Mouse (Mus musculus) cortical plate, adult 2 months (tissue): ENCODE measurements around the gene Npas3. TPM values are rescaled to one million over a fixed set of nuclear protein-coding genes. Genes with fewer than 3 reads are reported as not detected.

ENCODE experiments used
- H3K27ac ChIP-seq: fragments of 200-500 bp; 2 replicates; pipeline ENCODE4 v1.5.1; 2012; ENCODE audit warnings: low read length, control low read depth, inconsistent platforms; ENCODE audit not compliant: insufficient read depth
- H3K4me1 ChIP-seq: fragments of 200-500 bp; 2 replicates; pipeline ENCODE4 v1.6.1; 2011; ENCODE audit warnings: low read length; ENCODE audit not compliant: control insufficient read depth, insufficient read depth
- H3K4me3 ChIP-seq: fragments of 200-500 bp; 2 replicates; pipeline ENCODE4 v1.5.1; 2011; ENCODE audit warnings: mild to moderate bottlenecking, low read length, control low read depth; ENCODE audit not compliant: insufficient read depth
- CTCF ChIP-seq: fragments of 200-500 bp; IDR thresholded peaks from 2 replicates; pipeline ENCODE4 v1.5.1; 2011; ENCODE audit warnings: mild to moderate bottlenecking, control low read depth, low read length; ENCODE audit not compliant: insufficient read depth; ENCODE audit errors: extremely low read depth
- POLR2A ChIP-seq: fragments of 200-500 bp; IDR thresholded peaks from 2 replicates; pipeline ENCODE4 v1.6.1; 2011; ENCODE audit warnings: mild to moderate bottlenecking, low read length, control low read depth; ENCODE audit not compliant: insufficient read depth; ENCODE audit errors: extremely low read depth
- polyA plus RNA-seq: library from polyadenylated mRNA; depleted of rRNA; stranded (reverse); fragments of >200 nt; gene quantifications from 2 replicates; pipeline ENCODE4 v1.2.3, GENCODE M21; 2012

Npas3 gene
- polyA plus RNA-seq, 1 experiment, result 7.9 TPM

DNA sequence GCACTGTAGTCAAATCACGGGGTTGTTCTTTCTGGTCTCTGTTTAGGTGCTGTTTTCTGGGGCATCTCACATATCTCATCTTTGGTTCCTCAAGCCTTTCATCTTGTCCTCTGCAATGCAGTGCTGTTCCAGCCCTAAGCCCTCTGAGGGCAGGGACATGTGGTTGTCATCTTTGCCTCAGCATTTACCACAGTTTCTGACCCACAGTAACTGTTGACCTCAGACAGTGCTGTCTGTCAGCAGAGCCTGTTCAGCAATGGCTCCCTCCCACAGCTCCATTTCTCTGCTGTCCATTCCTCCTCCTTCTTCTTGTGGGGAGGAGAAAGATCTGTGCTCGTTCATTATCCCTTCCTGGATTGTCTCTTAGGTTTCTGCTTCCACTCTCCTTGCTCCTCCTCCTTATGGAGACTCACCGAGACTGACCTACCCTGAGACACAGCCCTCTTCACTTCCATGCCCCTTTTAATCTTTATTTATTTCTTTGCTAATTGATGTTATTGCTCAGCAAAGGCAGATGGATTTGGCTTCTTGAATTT is 79.2 kb downstream of the Npas3 start:
- Histone ChIP-seq H3K4me3 (no peak overlapping the region), H3K4me1 (no peaks in the 10 kb centered on the region; the same call in none of the 2 replicates), H3K27ac (no peak overlapping the region)
- TF ChIP-seq POLR2A (no peak), CTCF (no peak)

DNA sequence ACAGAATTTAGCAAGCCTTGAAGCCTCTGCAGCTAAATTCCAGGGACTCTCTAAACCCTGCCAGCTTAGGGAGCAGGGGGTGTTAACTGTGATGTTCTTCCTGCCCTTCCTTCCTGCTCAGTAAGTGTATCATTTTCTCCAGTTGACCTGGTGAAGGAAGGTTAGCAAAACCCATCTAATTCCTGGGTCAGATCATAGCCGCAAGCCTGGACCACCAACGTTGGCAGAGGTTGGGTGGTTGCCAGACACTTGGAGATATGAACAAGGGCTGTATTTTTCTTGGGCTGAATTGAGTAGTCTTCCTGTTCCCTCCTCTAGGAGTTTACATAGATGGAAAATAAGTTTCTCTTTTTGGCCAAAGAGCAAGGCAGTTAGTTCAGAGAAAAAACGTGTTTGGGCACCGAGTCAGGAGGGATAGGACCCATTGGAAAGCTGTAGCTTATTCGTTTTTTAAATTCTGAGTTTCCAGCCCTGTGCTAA is 79.8 kb downstream of the Npas3 start:
- no peak overlapping the region for H3K4me3 ChIP-seq
- no peaks in the 10 kb centered on the region; the same call in none of the 2 replicates for H3K4me1 ChIP-seq
- H3K27ac ChIP-seq, result no peak overlapping the region
- TF ChIP-seq CTCF (no peak), POLR2A (no peak)

- no peaks in the 10 kb centered on the region; the same call in none of the 2 replicates for H3K4me1 ChIP-seq
- TF ChIP-seq POLR2A, result no peak
- no peak for TF ChIP-seq CTCF
- H3K27ac ChIP-seq, result no peak overlapping the region
- H3K4me3 ChIP-seq, result no peak overlapping the region
Observed at GRCm38 (mm10) chr12:53330141-53330540, 81.7 kb downstream of the Npas3 start.

DNA sequence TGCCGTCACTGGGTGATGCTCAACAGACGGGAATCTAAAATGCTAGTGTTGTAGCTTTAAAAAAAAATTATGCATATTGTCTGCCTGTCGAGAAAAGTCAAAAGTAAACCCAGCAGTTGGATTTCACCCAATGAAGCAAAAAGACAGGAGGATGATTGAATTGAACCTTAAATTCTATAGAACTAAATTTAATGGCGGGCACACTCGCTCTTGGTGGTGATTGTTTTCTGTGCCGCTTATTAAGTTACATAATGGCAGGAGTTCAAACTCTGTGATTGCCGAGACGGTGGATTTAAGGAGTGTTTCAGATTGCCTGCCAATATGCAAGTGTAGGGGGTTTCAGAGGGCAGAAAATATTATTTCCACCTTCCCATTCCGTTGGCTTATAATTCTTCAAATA is 82.9 kb downstream of the Npas3 start:
- Histone ChIP-seq H3K4me3 (no peak overlapping the region), H3K27ac (no peak overlapping the region), H3K4me1 (no peaks in the 10 kb centered on the region; the same call in none of the 2 replicates)
- no peak for TF ChIP-seq POLR2A
- TF ChIP-seq CTCF, result no peak

- Histone ChIP-seq H3K27ac (no peak overlapping the region), H3K4me3 (no peak overlapping the region), H3K4me1 (no peaks in the 10 kb centered on the region; the same call in none of the 2 replicates)
- TF ChIP-seq POLR2A (no peak), CTCF (no peak)
Observed at GRCm38 (mm10) chr12:53331800-53332199, 83.3 kb downstream of the Npas3 start.

GRCm38 (mm10) chr12:53333251-53333650 is 84.8 kb downstream of the Npas3 start:
- Histone ChIP-seq H3K4me1 (no peaks in the 10 kb centered on the region; the same call in none of the 2 replicates), H3K27ac (no peak overlapping the region), H3K4me3 (no peak overlapping the region)
- TF ChIP-seq POLR2A (no peak), CTCF (no peak)

- Histone ChIP-seq H3K4me3 (no peak overlapping the region), H3K4me1 (no peaks in the 10 kb centered on the region), H3K27ac (no peak overlapping the region)
- no peak for TF ChIP-seq CTCF
- no peak for TF ChIP-seq POLR2A
Observed at GRCm38 (mm10) chr12:53338349-53338948, 90.0 kb downstream of the Npas3 start.

- H3K4me3 ChIP-seq, result no peak overlapping the region
- no peak overlapping the region for H3K27ac ChIP-seq
- TF ChIP-seq CTCF, result no peak
- no peak for TF ChIP-seq POLR2A
- H3K4me1 ChIP-seq, result no peaks in the 10 kb centered on the region
Observed at GRCm38 (mm10) chr12:53342741-53343140, 94.3 kb downstream of the Npas3 start.

DNA sequence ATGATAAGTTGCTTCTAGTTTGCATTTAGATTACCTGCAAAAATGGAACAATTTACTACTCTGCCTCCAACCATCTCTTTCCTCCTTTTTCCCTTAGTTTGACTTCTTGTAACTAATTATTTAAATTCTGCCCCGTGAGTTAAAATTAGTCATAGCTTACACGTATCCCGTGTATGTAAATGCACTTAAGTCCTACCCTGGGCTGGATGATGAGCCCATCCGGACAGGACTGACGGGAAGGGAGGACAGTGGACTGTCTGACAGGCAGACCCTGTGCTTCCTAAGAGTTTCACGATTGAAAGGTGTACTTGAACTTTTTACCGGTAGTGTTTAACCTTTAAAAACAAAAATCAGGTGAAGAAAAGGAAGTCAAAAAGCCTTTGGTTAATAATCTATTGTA is 103.4 kb downstream of the Npas3 start:
- Histone ChIP-seq H3K27ac (no peak overlapping the region), H3K4me1 (no peaks in the 10 kb centered on the region), H3K4me3 (no peak overlapping the region)
- TF ChIP-seq POLR2A, result no peak
- no peak for TF ChIP-seq CTCF

DNA sequence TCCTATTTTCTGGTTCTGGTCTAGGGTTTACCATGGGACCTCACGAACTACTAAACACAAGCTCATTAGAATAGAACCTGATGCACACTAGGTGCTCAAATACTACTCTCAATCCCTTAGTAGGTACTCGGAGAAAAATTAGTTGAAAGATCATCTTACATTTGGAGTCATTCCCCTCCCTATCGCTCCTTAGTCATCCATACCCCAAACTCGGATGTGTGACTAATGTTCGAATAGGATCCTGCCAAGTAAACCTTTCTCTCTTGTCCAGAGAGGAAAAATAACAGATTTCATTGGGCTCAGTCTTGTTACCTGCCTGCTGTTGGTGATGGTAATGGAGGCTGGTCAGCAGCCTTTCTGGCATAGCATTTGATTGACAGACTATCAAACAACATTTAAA is 117.3 kb downstream of the Npas3 start:
- no peak overlapping the region for H3K4me3 ChIP-seq
- TF ChIP-seq POLR2A (no peak), CTCF (no peak)
- no peaks in the 10 kb centered on the region for H3K4me1 ChIP-seq
- no peak overlapping the region for H3K27ac ChIP-seq

GRCm38 (mm10) chr12:53384851-53385250 is 136.4 kb downstream of the Npas3 start:
- H3K4me3 ChIP-seq, result no peak overlapping the region

More at GRCm38 (mm10) chr12:53384851-53385250, 136.4 kb downstream of the Npas3 start:
- H3K4me1 ChIP-seq, result peaks cover 2% of the 10 kb centered on the region; the same call in 1 of the 2 replicates
- TF ChIP-seq CTCF (no peak), POLR2A (no peak)
- H3K27ac ChIP-seq, result no peak overlapping the region
